Mouse (Mus musculus): ENCODE measurements at regions not wholly inside any gene's neighbourhood (a gene's known extent, or its start where the extent isn't known, plus 50 kb on each side); places are given as distances from the start of the nearest gene placed in this dataset.

DNA sequence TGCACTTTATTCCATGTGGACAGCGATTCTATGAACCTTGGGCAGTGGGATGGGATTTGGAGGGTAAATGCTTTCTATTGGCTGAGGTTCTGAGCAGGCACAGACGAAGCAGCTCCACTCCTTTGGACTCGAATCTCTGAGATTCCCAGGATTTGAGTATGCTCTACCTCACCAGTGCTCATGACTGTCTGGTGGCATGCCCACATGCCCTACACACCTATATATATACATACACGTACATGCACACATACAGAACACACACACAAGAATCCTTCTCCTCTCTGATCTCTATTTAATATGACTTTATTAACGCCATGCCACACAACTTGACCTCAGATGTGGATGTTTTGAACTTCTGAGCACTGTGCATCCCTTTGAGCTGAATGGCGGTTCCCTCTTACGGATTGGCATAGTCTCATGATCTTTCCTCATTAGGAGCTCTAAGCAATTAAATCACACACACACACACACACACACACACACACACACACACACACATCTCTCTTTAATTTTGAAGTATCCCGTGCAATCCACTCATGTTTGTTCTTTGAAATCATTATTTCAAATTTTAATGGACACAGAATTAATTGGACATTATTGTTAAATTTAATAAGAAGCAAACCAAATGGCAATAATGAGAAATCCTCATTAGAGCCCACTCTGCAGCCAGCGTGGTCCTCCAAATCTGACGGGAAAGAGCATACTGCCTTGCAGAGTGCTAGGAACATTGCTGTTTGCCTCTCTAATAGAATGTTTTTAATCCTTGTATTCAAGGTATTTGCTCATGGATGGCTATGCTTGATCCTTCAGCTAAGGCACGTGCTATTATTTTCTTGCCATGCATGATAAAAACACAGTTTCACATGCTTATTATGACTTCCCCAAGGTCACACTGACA is 205.1 kb upstream of the Kirrel3 start:
- DNase-seq (ENCODE audit: low spot score in 2 of 2), result no peak

- DNase-seq (ENCODE audit: low spot score in 2 of 2), result no peak
Observed at GRCm38 (mm10) chr9:34323571-34323970, 162.1 kb upstream of the Kirrel3 start.

- DNase-seq (ENCODE audit: low spot score in 2 of 2), result no peak
Observed at GRCm38 (mm10) chr9:34328723-34329122, 157.0 kb upstream of the Kirrel3 start.

DNA sequence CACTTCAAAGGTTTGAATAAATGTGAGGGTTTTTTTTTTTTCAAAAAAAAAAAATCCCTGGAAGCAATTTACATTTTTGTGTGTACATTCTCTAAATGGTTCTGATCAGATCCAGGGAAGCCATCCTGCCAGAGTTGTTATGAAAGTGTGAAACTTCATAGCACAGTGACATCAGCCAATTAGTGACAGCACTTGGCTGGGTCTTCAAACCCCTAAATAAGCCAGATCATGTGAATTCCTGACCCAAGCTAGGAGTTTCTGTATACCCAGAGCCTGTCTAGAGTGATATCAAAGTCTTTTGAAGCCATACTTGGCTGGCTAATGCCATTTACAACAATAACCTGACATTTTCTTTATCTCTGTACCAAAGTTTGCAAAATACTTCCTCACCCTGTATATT is 151.6 kb upstream of the Kirrel3 start:
- DNase-seq (ENCODE audit: low spot score in 2 of 2), result no peak

DNA sequence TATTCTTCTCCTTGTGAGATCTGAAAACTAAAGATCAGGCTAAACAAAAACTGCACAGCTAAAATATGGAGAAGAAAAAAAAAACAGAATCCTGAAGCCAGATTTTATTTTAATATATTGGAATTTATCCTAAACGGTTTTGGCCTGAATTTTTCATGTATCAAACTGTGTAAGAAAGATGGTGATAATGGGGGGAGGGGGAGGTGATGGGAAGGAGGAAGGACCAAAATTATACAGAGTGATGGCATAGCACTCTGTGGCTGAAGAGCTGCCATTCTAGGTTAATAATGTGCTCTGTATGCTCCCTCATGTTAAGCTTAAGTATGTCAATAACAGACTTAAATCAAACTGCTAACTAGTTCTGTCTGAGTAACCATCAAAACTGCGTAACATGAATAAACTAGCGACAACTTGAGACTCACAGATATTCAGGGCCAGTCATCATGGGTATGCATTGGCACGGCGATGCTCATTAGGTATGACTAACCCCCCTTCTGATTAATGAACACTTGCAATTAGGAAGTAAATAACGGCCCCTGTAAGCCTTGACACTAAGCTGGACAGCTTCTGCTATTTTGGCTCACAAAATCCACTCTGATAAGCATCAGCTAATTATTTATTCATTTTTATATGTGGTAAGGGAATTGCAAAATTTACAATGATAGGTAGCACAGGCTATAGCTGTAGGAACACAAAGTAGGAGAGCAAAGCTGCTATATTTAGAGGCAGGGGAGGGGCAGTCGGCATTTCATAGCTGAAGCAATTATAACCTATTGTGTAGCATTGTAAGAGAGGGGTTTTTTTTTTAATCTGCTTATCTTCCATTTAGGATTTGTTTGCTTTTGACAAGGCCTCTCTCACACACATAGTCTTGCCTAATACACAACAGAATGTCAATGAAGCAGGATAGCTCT is 150.9 kb upstream of the Kirrel3 start:
- DNase-seq (ENCODE audit: low spot score in 2 of 2), result no peak

GRCm38 (mm10) chr9:34348442-34348841 is 137.3 kb upstream of the Kirrel3 start:
- DNase-seq (ENCODE audit: low spot score in 2 of 2), result no peak

DNA sequence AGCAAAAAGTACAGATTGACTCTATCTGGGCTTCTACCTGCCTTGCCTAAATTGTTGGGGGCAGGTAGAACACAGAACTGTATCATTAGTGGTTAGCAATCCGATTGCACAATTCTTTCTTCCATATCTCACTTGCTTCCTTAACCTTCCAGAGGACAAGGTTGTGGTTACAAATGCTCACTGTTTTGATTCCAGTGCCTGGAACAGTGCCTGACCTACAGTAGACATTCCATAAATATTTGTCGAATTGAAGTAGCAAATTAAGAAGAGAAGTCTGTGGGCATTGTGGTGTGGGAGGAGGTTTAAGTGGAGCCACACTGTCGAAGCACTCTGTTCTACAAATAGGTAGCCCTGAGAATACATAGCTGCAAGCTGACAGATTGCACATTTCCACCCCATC is 135.7 kb upstream of the Kirrel3 start:
- no peak for DNase-seq (ENCODE audit: low spot score in 2 of 2)

DNA sequence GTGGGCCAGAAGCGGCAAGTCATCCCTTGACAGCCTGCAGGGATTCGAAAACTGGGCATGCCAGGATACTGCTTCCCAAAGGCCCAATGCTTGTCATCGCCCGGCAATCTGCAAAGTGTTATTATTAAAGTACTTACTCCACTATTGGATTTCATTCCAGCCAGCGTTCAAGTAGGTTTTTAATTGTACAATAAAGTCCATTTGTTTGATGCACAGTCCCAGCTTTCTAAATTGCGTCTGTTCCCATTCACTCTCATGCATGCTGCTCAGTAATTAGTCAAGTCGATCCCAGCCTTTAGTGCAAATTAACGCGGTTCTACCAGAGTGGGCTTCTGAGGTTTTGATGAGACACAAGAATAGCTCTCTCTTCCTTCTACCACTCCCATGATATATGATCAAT is 131.9 kb upstream of the Kirrel3 start:
- no peak for DNase-seq (ENCODE audit: low spot score in 2 of 2)

DNA sequence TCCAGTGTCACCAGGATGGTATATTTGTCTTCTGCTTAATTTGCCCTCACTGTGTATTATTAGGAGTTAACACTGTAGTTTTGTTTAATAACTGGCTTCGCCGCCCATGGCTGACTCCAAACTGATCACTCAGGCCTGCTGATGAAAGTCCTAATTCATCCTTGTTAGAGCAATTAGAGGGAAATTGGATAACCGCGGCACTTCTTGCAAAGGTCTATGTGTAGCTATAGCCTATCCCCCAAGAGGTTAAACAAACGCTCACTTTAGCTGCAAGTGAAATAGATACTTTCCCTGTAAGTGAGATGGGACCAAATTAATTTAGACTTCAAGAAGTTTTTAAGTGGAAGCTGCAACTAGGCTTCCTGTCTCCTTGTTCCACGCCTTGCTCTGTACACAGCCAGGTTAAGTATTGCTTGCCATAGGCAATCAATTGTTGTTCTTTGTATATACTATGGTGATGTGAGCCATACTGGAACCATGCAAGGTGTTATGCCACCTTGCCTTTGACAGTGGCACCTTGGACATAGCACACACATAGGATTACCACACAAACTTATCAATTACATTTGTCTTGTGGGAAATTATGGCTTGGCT is 130.9 kb upstream of the Kirrel3 start:
- DNase-seq (ENCODE audit: low spot score in 2 of 2), result no peak

GRCm38 (mm10) chr9:34370686-34371398 is 114.9 kb upstream of the Kirrel3 start:
- no peak for DNase-seq (ENCODE audit: low spot score in 2 of 2)

- peak in 1 of 2 experiments; percentile 5 for DNase-seq (ENCODE audit: low spot score in 2 of 2)
Observed at GRCm38 (mm10) chr9:34375187-34375586, 110.5 kb upstream of the Kirrel3 start.

- DNase-seq (ENCODE audit: low spot score in 2 of 2), result no peak
Observed at GRCm38 (mm10) chr9:34380008-34380407, 105.7 kb upstream of the Kirrel3 start.

DNA sequence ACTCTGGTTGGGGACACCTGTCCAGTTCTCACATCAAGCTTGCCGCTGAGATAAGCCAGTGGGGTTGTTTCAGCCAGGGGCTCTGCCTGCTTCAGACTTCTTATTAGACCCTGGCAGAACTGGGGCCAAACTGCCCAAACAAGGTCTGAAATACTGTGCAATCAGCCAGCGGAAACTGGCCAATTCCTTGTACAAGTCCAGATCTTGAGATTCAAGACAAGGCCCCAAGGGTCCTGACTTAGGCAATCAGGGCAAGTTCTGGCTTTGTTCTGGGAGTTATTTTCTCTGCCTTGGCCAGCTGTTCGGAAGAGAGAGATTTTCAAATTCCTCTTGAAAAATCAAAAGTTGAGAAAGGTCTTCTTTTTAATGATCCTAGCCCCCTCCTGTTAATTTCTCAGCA is 104.1 kb upstream of the Kirrel3 start:
- DNase-seq (ENCODE audit: low spot score in 2 of 2), result peak in 1 of 2 experiments; percentile 23

GRCm38 (mm10) chr9:34382208-34382607 is 103.5 kb upstream of the Kirrel3 start:
- no peak for DNase-seq (ENCODE audit: low spot score in 2 of 2)

DNA sequence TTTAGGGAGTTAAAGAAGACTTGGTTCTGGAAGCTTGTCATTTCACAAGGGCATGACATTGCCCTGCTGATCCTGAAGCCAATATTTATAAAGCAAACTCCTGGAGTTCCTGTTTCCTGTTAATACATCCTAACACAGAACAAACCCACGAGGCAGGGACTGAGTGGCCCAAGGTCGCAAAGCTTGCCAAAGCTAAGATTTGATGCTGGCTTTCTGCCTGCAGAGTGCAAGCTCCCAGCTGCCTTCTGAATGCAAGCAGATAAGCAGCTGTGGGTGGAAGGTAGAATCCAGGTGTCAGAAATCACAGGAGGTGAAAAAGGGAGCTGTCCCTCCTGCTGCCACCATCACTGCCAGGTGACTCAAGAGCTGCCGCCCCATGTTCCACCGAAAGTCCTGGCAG is 99.6 kb upstream of the Kirrel3 start:
- DNase-seq (ENCODE audit: low spot score in 2 of 2), result peak in 1 of 2 experiments; percentile 6

DNA sequence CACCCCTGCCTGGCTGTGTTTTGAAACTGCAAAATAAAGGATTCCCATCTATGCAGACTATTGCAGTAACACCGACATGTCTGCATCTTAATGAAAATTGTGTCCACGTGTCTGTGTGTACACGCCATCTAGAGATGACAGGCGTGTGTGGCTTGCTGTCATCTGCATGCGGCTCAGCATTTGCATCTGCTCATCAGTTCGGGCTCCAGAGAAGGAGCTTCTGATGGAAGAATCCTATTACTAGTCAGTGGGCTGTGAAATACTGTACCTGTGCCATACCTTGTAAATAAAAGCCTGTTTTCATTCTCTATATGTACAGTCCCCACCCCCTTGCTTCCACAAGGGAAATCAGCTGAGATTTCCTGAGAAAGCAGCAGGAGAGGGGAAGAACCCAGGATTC is 92.7 kb upstream of the Kirrel3 start:
- no peak for DNase-seq (ENCODE audit: low spot score in 2 of 2)

GRCm38 (mm10) chr9:34395839-34396804 is 89.6 kb upstream of the Kirrel3 start:
- no peak for DNase-seq (ENCODE audit: low spot score in 2 of 2)

GRCm38 (mm10) chr9:34411699-34412098 is 74.0 kb upstream of the Kirrel3 start:
- DNase-seq (ENCODE audit: low spot score in 2 of 2), result no peak

GRCm38 (mm10) chr9:34416153-34416552 is 69.5 kb upstream of the Kirrel3 start:
- DNase-seq (ENCODE audit: low spot score in 2 of 2), result no peak

DNA sequence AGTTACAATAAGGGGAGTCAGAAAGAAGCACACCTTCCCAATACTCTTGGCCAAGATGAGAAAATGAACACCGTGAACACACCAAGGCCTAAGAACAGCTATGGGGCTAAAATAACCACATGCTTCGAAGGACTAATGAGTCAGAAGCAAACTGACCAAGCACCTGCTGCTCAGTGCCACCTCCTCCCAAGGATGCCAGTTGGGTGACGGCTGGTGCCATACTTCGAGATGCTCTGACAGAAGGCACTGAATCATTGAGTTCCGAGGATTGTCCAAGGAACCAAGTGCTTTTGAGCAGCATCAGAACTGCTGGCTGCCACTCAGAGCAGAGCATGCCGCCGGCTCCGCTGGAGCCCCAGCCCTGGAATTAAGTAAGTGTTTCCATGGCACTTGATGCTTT is 67.6 kb upstream of the Kirrel3 start:
- no peak for DNase-seq (ENCODE audit: low spot score in 2 of 2)

Data from adrenal gland, adult 18-20 months (tissue).